Mouse (Mus musculus) thymus, adult 2 months (tissue): Measurements from ENCODE around the gene Bysl. TPM values are rescaled to one million over a fixed set of nuclear protein-coding genes. Genes with fewer than 3 reads are reported as not detected.

Source experiments
- DNase-seq: peaks from one replicate; pipeline ENCODE4 v3.0.0; 2021
- H3K27ac ChIP-seq: fragments of 200-500 bp; 2 replicates; pipeline ENCODE4 v1.5.1; 2012; ENCODE audit warnings: low read length, control low read depth; ENCODE audit not compliant: control insufficient read depth, insufficient read depth
- H3K27me3 ChIP-seq: fragments of 200-500 bp; 2 replicates; pipeline ENCODE4 v1.6.1; 2012; ENCODE audit warnings: mild to moderate bottlenecking, low read length, moderate library complexity, mixed read lengths; ENCODE audit not compliant: control insufficient read depth, insufficient read depth
- H3K36me3 ChIP-seq: fragments of 200-500 bp; 2 replicates; pipeline ENCODE4 v1.6.1; 2012; ENCODE audit warnings: mild to moderate bottlenecking, low read length, moderate library complexity; ENCODE audit not compliant: control insufficient read depth, insufficient read depth
- H3K4me1 ChIP-seq: fragments of 200-500 bp; replicated peaks from 2 replicates; pipeline ENCODE4 v1.6.1; 2012; ENCODE audit warnings: low read length; ENCODE audit not compliant: control insufficient read depth, insufficient read depth
- H3K4me3 ChIP-seq: fragments of 200-500 bp; 2 replicates; pipeline ENCODE4 v1.5.1; 2012; ENCODE audit warnings: mild to moderate bottlenecking, low read length, control low read depth, moderate library complexity; ENCODE audit not compliant: control insufficient read depth, insufficient read depth
- CTCF ChIP-seq: fragments of 200-500 bp; IDR thresholded peaks from 2 replicates; pipeline ENCODE4 v1.5.1; 2012; ENCODE audit warnings: mild to moderate bottlenecking, control low read depth, low read length, moderate library complexity, borderline replicate concordance; ENCODE audit not compliant: control insufficient read depth, poor library complexity, insufficient read depth; ENCODE audit errors: extremely low read depth
- POLR2A ChIP-seq: fragments of 200-500 bp; IDR thresholded peaks from 2 replicates; pipeline ENCODE4 v1.6.1; 2012; ENCODE audit warnings: mild to moderate bottlenecking, low read length, control low read depth, moderate library complexity; ENCODE audit not compliant: control insufficient read depth, poor library complexity, insufficient read depth; ENCODE audit errors: extremely low read depth
- WGBS: fragments of 180-500 bp; shearing (Covaris S2); methylation state at CpG from one replicate; pipeline ENCODE4 v1.1.7; 2018; 5-methylcytosine and 5-hydroxymethylcytosine counted together
- polyA plus RNA-seq: library from polyadenylated mRNA; depleted of rRNA; stranded (reverse); fragments of >200 nt; gene quantifications from 2 replicates; pipeline ENCODE4 v1.2.3, GENCODE M21; 2012

Gene Bysl
- polyA plus RNA-seq, 1 experiment: 14.2 TPM

DNA sequence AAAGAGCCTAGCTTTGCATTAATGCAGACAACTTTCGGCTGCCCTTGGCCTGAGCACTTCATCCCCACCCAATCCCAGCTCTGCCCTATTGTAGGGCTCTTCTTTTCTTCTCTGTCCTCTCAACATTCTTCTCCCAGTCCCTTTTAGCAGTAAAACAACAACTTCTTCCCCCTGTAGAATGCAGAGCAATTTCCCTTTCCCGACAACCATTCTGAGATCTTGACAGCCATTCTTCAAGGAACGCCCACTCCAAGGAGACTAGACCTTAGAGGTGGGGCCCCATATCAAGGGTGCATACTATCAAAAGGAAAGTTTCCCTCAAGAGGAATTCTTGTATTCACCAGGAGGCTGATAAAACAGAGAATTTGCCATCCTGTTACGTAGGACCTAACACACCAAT, 37.7 kb upstream of the Bysl start:
- Histone ChIP-seq H3K27me3 (no peaks in the 10 kb centered on the region), H3K4me1 (no peaks in the 10 kb centered on the region), H3K27ac (no peak overlapping the region), H3K4me3 (no peak overlapping the region), H3K36me3 (no peaks in the 10 kb centered on the region)
- no peak for TF ChIP-seq POLR2A
- TF ChIP-seq CTCF: no peak
- no peak for DNase-seq
- WGBS: 93% methylated on average over 4 of the region's 4 CpGs

DNA sequence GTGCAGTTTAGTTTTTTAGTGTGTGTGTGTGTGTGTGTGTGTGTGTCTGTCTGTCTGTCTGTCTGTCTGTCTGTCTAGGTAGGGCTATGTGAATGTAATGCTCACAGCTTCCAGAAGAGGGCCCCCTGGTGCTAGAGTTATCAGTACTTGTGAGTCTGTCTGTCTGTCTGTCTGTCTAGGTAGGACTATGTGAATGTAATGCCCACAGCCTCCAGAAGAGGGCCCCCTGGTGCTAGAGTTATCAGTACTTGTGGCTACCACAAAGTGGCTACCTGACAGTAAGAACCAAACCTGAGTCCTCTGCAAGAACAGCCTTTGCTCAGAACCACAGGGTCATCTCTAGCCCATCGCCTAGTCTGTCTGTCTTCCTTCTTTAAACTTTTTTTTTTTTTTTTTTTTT, 35.4 kb upstream of the Bysl start:
- 90% methylated on average over 1 of the region's 1 CpGs for whole genome bisulfite sequencing
- DNase-seq: peak; percentile 56

DNA sequence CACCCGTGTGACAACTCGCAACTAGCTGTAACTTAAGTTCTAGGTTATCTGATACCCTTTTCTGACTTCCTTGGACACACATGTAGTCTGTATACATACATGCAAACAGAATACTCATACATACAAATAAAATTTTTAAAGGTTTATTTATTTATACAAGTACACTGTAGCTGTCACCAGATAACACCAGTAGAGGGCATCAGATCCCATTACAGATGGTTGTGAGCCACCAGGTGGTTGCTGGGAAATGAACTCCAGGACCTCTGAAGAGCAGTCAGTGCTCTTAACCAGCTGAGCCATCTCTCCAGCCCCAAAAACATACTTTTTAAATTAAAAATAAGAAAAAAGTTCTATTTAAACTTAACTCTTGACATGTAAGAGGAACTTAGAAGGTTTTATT, 31.7 kb upstream of the Bysl start:
- WGBS: 97% methylated on average over 2 of the region's 2 CpGs
- DNase-seq: peak; percentile 18
- TF ChIP-seq POLR2A (no peak), CTCF (no peak)
- Histone ChIP-seq H3K36me3 (no peaks in the 10 kb centered on the region), H3K4me3 (no peak overlapping the region), H3K27ac (no peak overlapping the region), H3K27me3 (no peaks in the 10 kb centered on the region), H3K4me1 (no peaks in the 10 kb centered on the region)

More for the DNA sequence above, 35.4 kb upstream of the Bysl start:
- Histone ChIP-seq H3K27ac (no peak overlapping the region), H3K27me3 (no peaks in the 10 kb centered on the region), H3K4me1 (no peaks in the 10 kb centered on the region), H3K4me3 (no peak overlapping the region), H3K36me3 (no peaks in the 10 kb centered on the region)
- no peak for TF ChIP-seq CTCF
- no peak for TF ChIP-seq POLR2A

DNA sequence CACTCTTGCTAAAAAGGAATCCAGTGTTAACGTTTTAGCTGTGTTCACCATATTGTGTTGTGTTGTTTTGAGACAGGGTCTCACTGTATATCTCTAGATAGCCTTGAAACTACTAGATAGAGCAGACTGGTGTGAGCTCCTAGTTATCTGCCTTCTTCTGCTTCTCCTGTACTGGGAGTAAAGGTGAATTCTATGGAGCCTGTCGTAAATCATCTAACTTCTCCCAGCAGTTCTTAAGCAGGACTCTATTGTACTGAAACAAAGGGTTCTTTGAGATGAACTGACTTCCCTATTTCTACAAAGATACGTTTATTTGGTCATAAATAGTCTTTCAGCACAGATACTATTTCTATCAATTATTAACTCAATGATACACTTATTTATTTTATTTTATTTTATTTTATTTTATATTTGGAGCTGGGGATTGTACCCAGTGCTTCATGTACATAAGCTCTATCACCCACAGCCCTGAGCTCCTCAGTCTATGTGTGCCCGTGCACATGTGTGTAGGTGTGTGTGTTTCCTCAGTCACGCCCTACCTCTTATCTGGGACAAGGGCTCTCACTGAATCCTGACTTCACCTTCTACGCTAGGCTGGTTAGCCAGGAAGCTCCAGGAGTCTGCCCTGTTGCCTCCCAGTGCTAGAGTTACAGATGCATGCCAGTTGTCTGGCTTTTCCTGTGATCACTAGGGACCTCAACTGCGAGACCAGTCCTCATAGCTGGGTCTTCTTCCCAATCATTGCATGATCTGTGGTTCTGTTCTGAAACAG, 22.9 kb upstream of the Bysl start:
- Histone ChIP-seq H3K27me3 (no peaks in the 10 kb centered on the region), H3K4me1 (peaks cover 9% of the 10 kb centered on the region), H3K27ac (no peak overlapping the region), H3K4me3 (no peak overlapping the region), H3K36me3 (no peaks in the 10 kb centered on the region)
- DNase-seq: no peak
- no peak for TF ChIP-seq POLR2A
- no peak for TF ChIP-seq CTCF
- WGBS: 93% methylated on average over 7 of the region's 7 CpGs

DNA sequence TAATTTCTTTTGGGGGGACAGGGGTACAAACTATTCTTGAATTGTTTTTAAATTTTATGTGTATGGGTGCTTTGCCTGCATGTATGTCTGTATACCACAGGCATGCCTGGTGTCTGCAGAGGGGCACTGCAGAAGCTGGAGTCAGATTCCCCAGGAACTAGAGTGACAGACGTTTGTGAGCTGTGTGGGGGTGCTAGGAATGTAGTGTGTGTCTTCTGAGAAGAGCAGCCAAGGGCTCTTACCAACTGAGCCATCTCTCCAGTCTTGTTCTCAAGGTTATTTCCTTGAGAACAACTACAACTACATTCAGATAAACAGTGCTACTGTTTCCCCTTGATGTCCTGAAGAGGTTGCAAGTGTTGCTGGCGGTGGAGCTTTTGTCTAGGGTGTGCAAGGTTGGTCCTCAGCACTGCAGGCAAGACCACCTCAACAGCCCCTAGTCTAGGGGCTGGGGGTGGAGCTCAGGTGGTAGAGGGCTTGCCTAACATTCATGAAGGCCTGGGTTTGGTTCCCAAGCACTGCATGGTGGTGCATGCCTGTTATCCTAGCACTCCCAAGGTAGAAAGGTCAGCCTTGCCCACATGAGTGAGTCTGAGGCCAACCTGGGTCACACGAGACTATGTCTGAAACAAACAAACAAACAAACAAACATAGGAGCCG, 21.0 kb upstream of the Bysl start:
- no peak for DNase-seq
- no peaks in the 10 kb centered on the region for H3K36me3 ChIP-seq
- TF ChIP-seq POLR2A (no peak), CTCF (no peak)
- 91% methylated on average over 4 of the region's 4 CpGs for WGBS
- no peak overlapping the region for H3K4me3 ChIP-seq
- no peaks in the 10 kb centered on the region for H3K27me3 ChIP-seq
- no peak overlapping the region for H3K27ac ChIP-seq
- peaks cover 13% of the 10 kb centered on the region for H3K4me1 ChIP-seq

DNA sequence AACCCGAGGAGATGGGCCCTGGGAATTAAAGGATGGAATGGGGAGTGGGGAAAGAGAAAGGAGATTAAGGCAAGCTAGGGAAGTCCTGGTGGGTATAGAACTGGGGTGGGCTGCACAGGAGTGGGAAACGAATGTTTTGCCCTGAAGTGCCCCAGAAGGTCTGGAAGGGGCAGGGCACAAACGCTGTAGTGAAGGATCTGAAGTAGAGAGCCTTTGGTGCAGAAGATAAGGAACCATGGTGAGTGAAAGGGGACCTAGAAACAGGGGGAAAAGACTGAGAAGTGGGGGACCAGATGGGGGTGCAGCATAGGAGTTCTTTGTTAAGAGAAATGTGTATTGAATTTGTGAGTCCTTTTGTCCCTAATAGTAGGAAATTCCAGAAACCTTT, 19.4 kb upstream of the Bysl start, which contains the start of gene Usp49:
TSS of gene Usp49 (plus strand) at position 13 of the 388 bp plus-strand sequence.
- H3K27me3 ChIP-seq: no peaks in the 10 kb centered on the region
- H3K27ac ChIP-seq: 0 out of 2 replicates have a peak within 1 kb of the TSS, but pooled peaks have one; percentile 1
- no peak for TF ChIP-seq POLR2A
- TF ChIP-seq CTCF: no peak
- WGBS: 4% methylated on average over 3 of the region's 3 CpGs
- H3K4me3 ChIP-seq: peak within 1 kb of the TSS; percentile 78
- H3K4me1 ChIP-seq: peaks cover 13% of the 10 kb centered on the region
- no peaks in the 10 kb centered on the region for H3K36me3 ChIP-seq
- DNase-seq: no peak
